Mouse (Mus musculus) embryonic fibroblast, embryonic 13.5 days (primary cell): ENCODE results near the gene Edem1.

Experiments
- CTCF ChIP-seq: IDR thresholded peaks from 2 replicates; pipeline ENCODE4 v1.5.1; 2011; ENCODE audit warnings: mild to moderate bottlenecking, control low read depth, low read length, moderate library complexity, borderline replicate concordance; ENCODE audit not compliant: insufficient read depth
- POLR2A ChIP-seq: IDR thresholded peaks from 2 replicates; pipeline ENCODE4 v1.6.1; 2011; ENCODE audit warnings: low read depth, mild to moderate bottlenecking, control low read depth, low read length, moderate library complexity

GRCm38 (mm10) chr6:108880368-108881013, 52.0 kb downstream of the Edem1 start:
- no peak for TF ChIP-seq CTCF
- no peak for TF ChIP-seq POLR2A
